Mouse (Mus musculus): ENCODE measurements around the gene Plekhh2.

DNA sequence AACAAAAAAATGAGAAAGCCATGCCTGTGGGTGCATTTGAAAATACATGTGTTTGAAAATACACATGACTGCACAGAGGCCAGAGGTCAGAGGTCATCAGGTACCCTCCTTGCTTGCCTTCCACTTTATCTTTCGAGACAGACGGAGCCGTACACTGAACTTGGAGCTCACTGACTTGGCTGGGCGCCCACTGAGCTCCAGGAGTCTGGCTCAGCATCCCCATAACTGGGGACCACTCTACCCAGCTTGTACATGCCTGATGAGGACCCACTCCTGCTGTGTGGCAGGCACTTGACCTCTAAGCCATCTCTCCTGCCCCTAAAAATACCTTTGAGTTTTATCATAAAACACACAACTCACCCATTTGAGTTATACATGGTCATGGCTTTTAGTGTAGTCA is 2.5 kb upstream of the Plekhh2 start:
- TF ChIP-seq CTCF (IDR thresholded peaks at IDR 0.05; ENCODE audit: low read depth) = no peak
- no peak for TF ChIP-seq EP300 (IDR thresholded peaks at IDR 0.05; ENCODE audit: low read depth)
